Mouse (Mus musculus): ENCODE results near the gene Fads6.
A peak's percentile ranks its signal among the peaks of the same experiment; 100 is the strongest.

Fads6 gene

GRCm38 (mm10) chr11:115249721-115250404, 47.6 kb downstream of the Fads6 start:
- no peak for DNase-seq

DNA sequence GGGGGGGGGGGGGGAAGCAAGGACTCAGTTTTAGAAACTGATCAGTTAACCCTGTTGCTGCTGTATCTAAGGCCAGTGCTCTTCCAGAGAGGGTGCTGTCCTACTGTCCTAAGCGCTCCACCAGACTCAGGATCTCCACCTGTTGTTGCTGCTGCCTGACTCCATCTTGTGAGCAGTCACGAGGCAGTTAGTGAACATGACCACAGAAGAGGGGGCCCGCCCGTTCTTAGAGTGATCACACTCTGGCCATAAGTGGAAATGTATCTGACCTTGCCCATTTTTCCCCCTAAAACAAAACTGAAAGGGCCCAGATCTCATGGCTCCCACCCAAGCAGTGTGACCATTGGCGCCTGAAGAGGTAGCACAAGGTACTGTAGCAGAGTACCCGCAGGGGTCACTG, 49.5 kb downstream of the Fads6 start:
- no peak for DNase-seq

DNA sequence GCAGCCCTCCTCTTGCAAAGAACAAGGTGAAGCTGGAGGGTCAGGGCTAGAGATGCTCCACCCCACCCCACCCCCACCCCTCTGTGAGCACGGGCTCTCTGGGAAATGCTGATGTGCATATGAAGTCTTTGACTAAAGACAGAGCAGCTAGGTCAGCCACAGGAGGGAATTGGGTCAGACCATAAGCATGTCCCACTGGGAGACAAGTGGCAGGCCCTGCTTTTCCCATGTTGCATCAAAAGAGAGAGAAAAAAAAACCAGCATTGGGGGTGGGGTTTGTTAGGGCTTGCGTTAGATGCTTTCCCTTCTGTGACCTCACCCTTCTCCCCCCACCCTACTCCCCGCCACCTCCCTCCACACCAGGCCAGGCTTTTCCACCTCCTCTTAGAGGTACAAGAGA, 50.2 kb downstream of the Fads6 start:
- DNase-seq: no peak

DNA sequence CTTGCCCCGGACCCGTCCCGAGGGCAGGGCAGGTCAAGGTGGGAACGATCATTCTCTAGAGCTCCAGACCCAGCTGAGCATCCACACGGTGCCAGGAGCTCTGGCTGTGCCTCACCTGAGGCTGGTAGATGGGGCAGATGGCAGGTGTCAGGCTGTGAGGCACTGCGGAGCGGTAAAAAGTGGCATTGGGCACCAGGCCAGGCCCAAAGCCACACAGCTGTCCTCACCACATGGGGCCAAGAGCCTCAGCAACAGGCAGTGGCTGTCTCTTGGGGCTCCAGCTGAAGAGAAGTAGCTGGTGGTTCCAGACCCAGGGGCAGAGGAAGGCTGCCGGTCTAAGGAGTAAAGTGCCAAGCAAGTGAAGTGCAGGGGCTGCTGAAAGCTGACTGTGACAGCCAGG, 51.1 kb downstream of the Fads6 start:
- DNase-seq: no peak

DNA sequence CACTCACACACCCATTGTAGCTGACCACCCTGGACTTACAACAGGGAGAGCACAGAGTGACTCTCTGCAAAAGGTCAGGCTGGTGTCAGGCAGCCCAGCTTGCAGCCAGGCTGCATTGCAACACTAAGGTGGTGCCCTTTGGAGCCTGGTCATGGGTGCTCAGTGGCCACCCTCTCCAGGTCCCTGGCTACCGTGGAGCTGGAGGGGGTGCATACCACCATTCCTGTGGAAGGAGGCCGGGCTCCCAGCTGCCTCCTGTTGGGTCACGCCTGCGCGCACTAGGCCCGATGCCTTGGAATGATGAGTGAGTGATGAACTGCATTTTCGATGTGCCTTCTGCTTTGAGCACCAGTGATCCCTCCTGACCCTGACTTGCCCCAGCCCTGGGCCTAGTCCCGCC, 52.6 kb downstream of the Fads6 start:
- no peak for DNase-seq

GRCm38 (mm10) chr11:115243783-115244182, 53.7 kb downstream of the Fads6 start:
- no peak for DNase-seq

DNA sequence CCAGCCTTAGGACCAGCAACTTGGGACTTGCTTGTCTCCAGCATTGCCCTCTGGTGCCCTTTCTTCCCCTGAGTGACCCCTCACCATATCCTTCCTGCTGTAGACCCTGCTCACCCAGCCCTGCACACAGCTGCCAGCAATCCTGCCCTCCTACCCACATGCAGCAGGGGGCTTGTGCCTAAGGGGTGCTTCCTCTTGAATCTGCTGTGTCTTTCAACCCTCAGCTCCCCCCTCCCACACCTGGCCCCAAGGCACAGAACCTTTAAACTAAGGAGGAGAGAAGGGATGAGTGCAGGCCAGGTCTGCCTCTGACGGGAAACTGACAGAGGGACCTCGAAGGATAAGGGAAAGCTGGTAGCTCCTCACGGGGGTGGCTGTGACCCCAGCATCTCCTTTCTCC, 54.7 kb downstream of the Fads6 start:
- DNase-seq: no peak

DNA sequence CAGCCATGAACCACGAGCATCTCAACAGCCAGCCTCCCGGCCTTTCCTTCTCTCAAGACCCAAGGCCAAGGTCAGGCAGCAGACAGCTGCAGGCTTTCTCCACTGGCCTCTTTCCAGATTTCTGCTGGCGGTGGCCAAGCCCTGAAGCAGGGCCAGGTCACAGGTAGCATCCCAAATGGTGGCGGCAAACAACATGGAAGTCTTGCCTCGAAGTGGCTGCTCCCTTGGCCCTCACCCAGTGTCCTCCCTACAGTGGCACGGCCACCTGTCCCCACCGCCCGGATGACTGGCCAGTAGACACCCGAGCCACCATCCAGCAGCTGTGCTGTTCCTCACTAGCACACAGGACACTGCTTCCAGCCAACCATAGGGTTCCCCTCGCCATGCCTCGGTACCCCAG, 56.1 kb downstream of the Fads6 start:
- no peak for DNase-seq

DNA sequence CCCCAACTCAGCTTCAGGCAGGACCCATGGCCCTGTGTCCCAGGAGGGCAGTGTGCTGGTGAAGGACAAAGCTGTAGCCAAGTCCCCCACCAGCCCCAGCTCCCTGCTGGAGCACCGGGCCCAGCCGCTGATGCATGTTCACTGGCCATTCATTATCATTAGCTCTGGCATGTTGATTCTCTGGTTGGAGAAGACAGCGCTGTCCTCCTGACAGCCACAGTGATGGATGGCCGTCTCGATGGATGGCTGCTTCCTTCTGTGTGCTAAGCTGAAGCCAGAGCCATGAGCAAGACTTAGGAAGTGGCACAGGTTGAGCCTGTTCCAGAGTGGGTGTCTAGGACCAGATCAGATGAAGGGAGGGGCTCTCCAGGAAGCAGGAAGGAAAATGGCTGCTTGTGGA, 60.9 kb downstream of the Fads6 start:
- DNase-seq: no peak

GRCm38 (mm10) chr11:115234320-115235044, 63.0 kb downstream of the Fads6 start:
- no peak for DNase-seq

GRCm38 (mm10) chr11:115233526-115234290, 63.8 kb downstream of the Fads6 start:
- no peak for DNase-seq

- DNase-seq: no peak
Measured at GRCm38 (mm10) chr11:115232889-115233288, 64.6 kb downstream of the Fads6 start.

- no peak for DNase-seq
Measured at GRCm38 (mm10) chr11:115231924-115232323, 65.5 kb downstream of the Fads6 start.

- DNase-seq: peak; percentile 32 to 39
Measured at GRCm38 (mm10) chr11:115231168-115231915, 66.1 kb downstream of the Fads6 start.
